Mouse (Mus musculus) MEL (cell line): ENCODE results near the gene Fbxo17. TPM values are rescaled to one million over a fixed set of nuclear protein-coding genes. Genes with fewer than 3 reads are reported as not detected.

Source experiments
- DNase-seq: peaks from one replicate; pipeline ENCODE4 v3.0.0; 2011; ENCODE audit warnings: low read depth, low spot score
- H3K27ac ChIP-seq: 2 replicates; pipeline ENCODE4 v1.5.1; 2012; ENCODE audit warnings: low read depth, mild to moderate bottlenecking, control low read depth, low read length, moderate library complexity; ENCODE audit not compliant: control insufficient read depth
- H3K27me3 ChIP-seq, 2 experiments: fragments of 150-350 bp in 1 of 2; sonication (generic) in 1 of 2; 2 replicates each; pipeline ENCODE4 v1.6.1; 2012; ENCODE audit warnings: low read length in 2 of 2, mild to moderate bottlenecking in 2 of 2, improper control_type of control experiment in 1 of 2, moderate library complexity in 1 of 2; ENCODE audit not compliant: insufficient read depth in 2 of 2, control insufficient read depth in 1 of 2
- H3K36me3 ChIP-seq, 2 experiments: 2 replicates each; pipeline ENCODE4 v1.6.1; 2012 to 2014; ENCODE audit warnings: low read length in 2 of 2, improper control_type of control experiment in 1 of 2, inconsistent platforms in 1 of 2, mild to moderate bottlenecking in 1 of 2; ENCODE audit not compliant: insufficient read depth in 2 of 2, control insufficient read depth in 1 of 2
- H3K4me1 ChIP-seq, 2 experiments: fragments of 150-350 bp in 1 of 2; sonication (generic) in 1 of 2; 2 replicates each; pipeline ENCODE4 v1.6.1; 2012; ENCODE audit warnings: low read length in 2 of 2, improper control_type of control experiment in 1 of 2, mild to moderate bottlenecking in 1 of 2; ENCODE audit not compliant: insufficient read depth in 2 of 2, control insufficient read depth in 1 of 2
- H3K4me3 ChIP-seq, 2 experiments: fragments of 150-350 bp in 1 of 2; sonication (generic) in 1 of 2; 2 replicates each; pipeline ENCODE4 v1.5.1; 2012; ENCODE audit warnings: low read depth in 2 of 2, low read length in 2 of 2, mild to moderate bottlenecking in 2 of 2, moderate library complexity in 2 of 2, control low read depth in 1 of 2, improper control_type of control experiment in 1 of 2; ENCODE audit not compliant: control insufficient read depth in 1 of 2, insufficient read depth in 1 of 2
- H3K79me2 ChIP-seq: 2 replicates; pipeline ENCODE4 v1.6.1; 2012; ENCODE audit warnings: mild to moderate bottlenecking, low read length, moderate library complexity; ENCODE audit not compliant: control insufficient read depth, poor library complexity, insufficient read depth
- H3K9ac ChIP-seq: 2 replicates; pipeline ENCODE4 v1.6.1; 2012; ENCODE audit warnings: low read depth, mild to moderate bottlenecking, control low read depth, low read length, moderate library complexity; ENCODE audit not compliant: control insufficient read depth, poor library complexity, severe bottlenecking
- H3K9me3 ChIP-seq: fragments of 150-350 bp; sonication (generic); replicated peaks from 2 replicates; pipeline ENCODE4 v1.6.1; 2012; ENCODE audit warnings: mild to moderate bottlenecking, low read length, improper control_type of control experiment, moderate library complexity; ENCODE audit not compliant: insufficient read depth
- CHD2 ChIP-seq: IDR thresholded peaks from 2 replicates; pipeline ENCODE4 v1.6.1; 2011; ENCODE audit warnings: low read length, improper control_type of control experiment
- CTCF ChIP-seq, 3 experiments: IDR thresholded peaks in 2 of 3; conservative IDR thresholded peaks in 1 of 3; 2 replicates each; pipeline ENCODE4 v1.5.1; 2011 to 2012; ENCODE audit warnings: low read length in 3 of 3, low read depth in 2 of 3, mild to moderate bottlenecking in 2 of 3, improper control_type of control experiment in 1 of 3, inconsistent platforms in 1 of 3, mixed read lengths in 1 of 3, moderate library complexity in 1 of 3; ENCODE audit not compliant: control insufficient read depth in 1 of 3, insufficient read depth in 1 of 3, poor library complexity in 1 of 3, severe bottlenecking in 1 of 3
- E2F4 ChIP-seq: IDR thresholded peaks from 2 replicates; pipeline ENCODE4 v1.6.1; 2011; ENCODE audit warnings: low read depth, low read length, improper control_type of control experiment, borderline replicate concordance
- EP300 ChIP-seq, 2 experiments: IDR thresholded peaks; 2 replicates each; pipeline ENCODE4 v1.6.1; 2011; ENCODE audit warnings: improper control_type of control experiment in 2 of 2, low read length in 2 of 2, low read depth in 1 of 2, mild to moderate bottlenecking in 1 of 2
- GABPA ChIP-seq: IDR thresholded peaks from 2 replicates; pipeline ENCODE4 v1.6.1; 2012; ENCODE audit warnings: low read depth, mild to moderate bottlenecking, inconsistent platforms, low read length, improper control_type of control experiment, moderate library complexity
- GATA1 ChIP-seq: IDR thresholded peaks from 2 replicates; pipeline ENCODE4 v1.6.1; 2011; ENCODE audit warnings: low read depth, low read length, improper control_type of control experiment
- HCFC1 ChIP-seq: IDR thresholded peaks from 2 replicates; pipeline ENCODE4 v1.6.1; 2012; ENCODE audit warnings: low read depth, mild to moderate bottlenecking, inconsistent platforms, low read length, improper control_type of control experiment, moderate library complexity
- KAT2A ChIP-seq: conservative IDR thresholded peaks from 2 replicates; pipeline ENCODE4 v1.6.1; 2012; ENCODE audit warnings: low read depth, low read length, improper control_type of control experiment, inconsistent platforms
- MAFK ChIP-seq: IDR thresholded peaks from 2 replicates; pipeline ENCODE4 v1.6.1; 2011; ENCODE audit warnings: low read depth, mild to moderate bottlenecking, low read length, improper control_type of control experiment, borderline replicate concordance
- MEF2A ChIP-seq: IDR thresholded peaks from 2 replicates; pipeline ENCODE4 v1.6.1; 2014; ENCODE audit warnings: low read depth, mild to moderate bottlenecking, inconsistent platforms, low read length, improper control_type of control experiment; ENCODE audit not compliant: poor library complexity, insufficient replicate concordance, severe bottlenecking; ENCODE audit errors: extremely low read depth
- MXI1 ChIP-seq: IDR thresholded peaks from 2 replicates; pipeline ENCODE4 v1.6.1; 2011; ENCODE audit warnings: mild to moderate bottlenecking, low read depth, low read length, improper control_type of control experiment
- MYB ChIP-seq: IDR thresholded peaks from 2 replicates; pipeline ENCODE4 v1.6.1; 2011; ENCODE audit warnings: mild to moderate bottlenecking, low read depth, low read length, improper control_type of control experiment
- NELFE ChIP-seq: IDR thresholded peaks from 2 replicates; pipeline ENCODE4 v1.6.1; 2011; ENCODE audit warnings: low read depth, low read length, improper control_type of control experiment
- NRF1 ChIP-seq: IDR thresholded peaks from 2 replicates; pipeline ENCODE4 v1.6.1; 2014; ENCODE audit warnings: low read depth, mild to moderate bottlenecking, inconsistent platforms, low read length, improper control_type of control experiment, moderate library complexity; ENCODE audit not compliant: poor library complexity, insufficient read depth, severe bottlenecking
- POLR2A ChIP-seq, 2 experiments: IDR thresholded peaks; 2 replicates each; pipeline ENCODE4 v1.6.1; 2011 to 2012; ENCODE audit warnings: low read length in 2 of 2, mild to moderate bottlenecking in 2 of 2, control low read depth in 1 of 2, improper control_type of control experiment in 1 of 2, low read depth in 1 of 2, moderate library complexity in 1 of 2; ENCODE audit not compliant: control insufficient read depth in 1 of 2, insufficient read depth in 1 of 2, poor library complexity in 1 of 2
- POLR2AphosphoS2 ChIP-seq: IDR thresholded peaks from 2 replicates; pipeline ENCODE4 v1.6.1; 2011; ENCODE audit warnings: low read length, improper control_type of control experiment
- POLR2AphosphoS5 ChIP-seq: IDR thresholded peaks from 2 replicates; pipeline ENCODE4 v1.6.1; 2012; ENCODE audit warnings: low read depth, borderline replicate concordance, mild to moderate bottlenecking, inconsistent platforms, low read length, moderate library complexity, mixed read lengths
- RAD21 ChIP-seq: IDR thresholded peaks from 2 replicates; pipeline ENCODE4 v1.6.1; 2011; ENCODE audit warnings: mild to moderate bottlenecking, low read depth, low read length, improper control_type of control experiment
- RCOR1 ChIP-seq: IDR thresholded peaks from 2 replicates; pipeline ENCODE4 v1.6.1; 2012; ENCODE audit warnings: low read depth, mild to moderate bottlenecking, inconsistent platforms, low read length, improper control_type of control experiment
- SIN3A ChIP-seq: IDR thresholded peaks from 2 replicates; pipeline ENCODE4 v1.6.1; 2012; ENCODE audit warnings: low read length, improper control_type of control experiment, inconsistent platforms
- SMC3 ChIP-seq: IDR thresholded peaks from 2 replicates; pipeline ENCODE4 v1.6.1; 2011; ENCODE audit warnings: low read depth, low read length, improper control_type of control experiment
- TAL1 ChIP-seq: IDR thresholded peaks from 2 replicates; pipeline ENCODE4 v1.6.1; 2012; ENCODE audit warnings: mild to moderate bottlenecking, inconsistent platforms, low read length, moderate library complexity, mixed read lengths
- UBTF ChIP-seq: IDR thresholded peaks from 2 replicates; pipeline ENCODE4 v1.6.1; 2012; ENCODE audit warnings: low read depth, mild to moderate bottlenecking, inconsistent platforms, low read length, improper control_type of control experiment, moderate library complexity, borderline replicate concordance; ENCODE audit not compliant: insufficient read depth
- USF2 ChIP-seq, 2 experiments: IDR thresholded peaks; 2 replicates each; pipeline ENCODE4 v1.6.1; 2011 to 2012; ENCODE audit warnings: improper control_type of control experiment in 2 of 2, low read length in 2 of 2, borderline replicate concordance in 1 of 2, inconsistent platforms in 1 of 2, low read depth in 1 of 2, mild to moderate bottlenecking in 1 of 2; ENCODE audit not compliant: insufficient read depth in 1 of 2
- ZKSCAN1 ChIP-seq: IDR thresholded peaks from 2 replicates; pipeline ENCODE4 v1.6.1; 2012; ENCODE audit warnings: low read depth, mild to moderate bottlenecking, inconsistent platforms, low read length, improper control_type of control experiment, moderate library complexity
- polyA plus RNA-seq, 2 experiments: library from polyadenylated mRNA; stranded (reverse) in 1 of 2; unstranded in 1 of 2; fragments of >175 nt in 1 of 2; fragments of >200 nt in 1 of 2; gene quantifications; 2 replicates each; pipeline versions ENCODE4 v1.2.1 to v1.2.4; 2012; ENCODE audit warnings: low replicate concordance in 2 of 2, low read depth in 1 of 2; ENCODE audit not compliant: insufficient read length in 2 of 2, insufficient read depth in 1 of 2, missing spikeins in 1 of 2
- total RNA-seq: library from RNA; depleted of rRNA; stranded (reverse); fragments of 300-350 nt; gene quantifications from 2 replicates; pipeline ENCODE4 v1.2.3, GENCODE M21; 2012

The Fbxo17 gene
- total and polyA plus RNA-seq, 3 experiments: 0.43 TPM; not detected in 2

GRCm38 (mm10) chr7:28771867-28772266, 55.3 kb downstream of the Fbxo17 start:
- H3K36me3 ChIP-seq: peaks cover 1 to 29% of the 10 kb centered on the region in 2 experiments; a peak in 3 of 4 replicates

GRCm38 (mm10) chr7:28773163-28773562, 56.6 kb downstream of the Fbxo17 start:
- TF ChIP-seq POLR2AphosphoS2 (no peak), RCOR1 (no peak), CHD2 (no peak), USF2 (IDR thresholded peaks at IDR 0.05; ENCODE audit: borderline replicate concordance in 1 of 2, insufficient read depth in 1 of 2, low read depth in 1 of 2, low read length in 2 of 2) (no peak), GATA1 (no peak), ZKSCAN1 (no peak)
- TF ChIP-seq, all 39 proteins: peak for 0
- H3K9me3 ChIP-seq: no peaks in the 10 kb centered on the region
- H3K27ac ChIP-seq: no peak overlapping the region
- no peak overlapping the region for H3K4me3 ChIP-seq
- peaks cover 21 to 24% of the 10 kb centered on the region in 2 experiments for H3K4me1 ChIP-seq
- no peak overlapping the region for H3K9ac ChIP-seq
- no peak for DNase-seq
- peaks cover 1 to 20% of the 10 kb centered on the region in 2 experiments; a peak in 3 of 4 replicates for H3K36me3 ChIP-seq
- H3K79me2 ChIP-seq: peaks cover 4% of the 10 kb centered on the region
- H3K27me3 ChIP-seq: no peaks in the 10 kb centered on the region

More at GRCm38 (mm10) chr7:28771867-28772266, 55.3 kb downstream of the Fbxo17 start:
- Histone ChIP-seq H3K4me3 (no peak overlapping the region), H3K9me3 (no peaks in the 10 kb centered on the region), H3K4me1 (peaks cover 27 to 35% of the 10 kb centered on the region in 2 experiments), H3K27ac (no peak overlapping the region), H3K27me3 (no peaks in the 10 kb centered on the region), H3K79me2 (peaks cover 9% of the 10 kb centered on the region), H3K9ac (no peak overlapping the region)
- DNase-seq: no peak
- TF ChIP-seq SMC3 (no peak), CTCF (IDR thresholded peaks at IDR 0.05 in 2 of 3, conservative IDR thresholded peaks at IDR 0.05 in 1 of 3; ENCODE audit: control insufficient read depth in 1 of 3, insufficient read depth in 1 of 3, low read depth in 2 of 3, low read length in 3 of 3, poor library complexity in 1 of 3, severe bottlenecking in 1 of 3) (no peak), SIN3A (no peak), KAT2A (no peak), UBTF (no peak), HCFC1 (no peak), MAFK (no peak), MXI1 (no peak), NRF1 (no peak)

- Histone ChIP-seq H3K4me3 (no peak overlapping the region), H3K27ac (no peak overlapping the region), H3K9ac (no peak overlapping the region), H3K36me3 (peaks cover 1 to 11% of the 10 kb centered on the region in 2 experiments; a peak in 3 of 4 replicates), H3K9me3 (no peaks in the 10 kb centered on the region), H3K27me3 (no peaks in the 10 kb centered on the region)
- TF ChIP-seq E2F4 (no peak), MEF2A (no peak), KAT2A (no peak), TAL1 (no peak), MXI1 (no peak), POLR2A (IDR thresholded peaks at IDR 0.05; ENCODE audit: control insufficient read depth in 1 of 2, insufficient read depth in 1 of 2, low read depth in 1 of 2, low read length in 2 of 2, poor library complexity in 1 of 2) (no peak), MYB (no peak), RAD21 (no peak), NELFE (no peak), POLR2AphosphoS5 (no peak), GABPA (no peak), EP300 (IDR thresholded peaks at IDR 0.05; ENCODE audit: low read depth in 1 of 2, low read length in 2 of 2) (no peak)
- TF ChIP-seq, all 39 proteins: peak for 0
- peaks cover 4% of the 10 kb centered on the region for H3K79me2 ChIP-seq
- H3K4me1 ChIP-seq: peaks cover 11 to 15% of the 10 kb centered on the region in 2 experiments
- no peak for DNase-seq
These were observed 57.6 kb downstream of the Fbxo17 start for GRCm38 (mm10) chr7:28774164-28774563.
